Mouse (Mus musculus) midbrain, embryonic 12.5 days (tissue): ENCODE data around the gene Pacsin3. TPM values are rescaled to one million over a fixed set of nuclear protein-coding genes. Genes with fewer than 3 reads are reported as not detected.

Experiments used
- ATAC-seq: fragments of 200-750 bp; cut with Nextera tagmentation; 2 replicates; pipeline ENCODE4 v1.8.0; 2017; ENCODE audit warnings: low read depth, moderate TSS enrichment, moderate library complexity; ENCODE audit not compliant: low FRiP score
- H3K27ac ChIP-seq: fragments of 300-500 bp; sonication (generic); replicated peaks from 2 replicates; pipeline ENCODE4 v1.5.1; 2016; ENCODE audit warnings: mild to moderate bottlenecking
- H3K27me3 ChIP-seq: fragments of 300-500 bp; sonication (generic); 2 replicates; pipeline ENCODE4 v1.6.1; 2016; ENCODE audit warnings: mild to moderate bottlenecking
- H3K36me3 ChIP-seq: fragments of 300-500 bp; sonication (generic); 2 replicates; pipeline ENCODE4 v1.6.1; 2016
- H3K4me1 ChIP-seq: fragments of 300-500 bp; sonication (generic); 2 replicates; pipeline ENCODE4 v1.6.1; 2016
- H3K4me2 ChIP-seq: fragments of 300-500 bp; sonication (generic); replicated peaks from 2 replicates; pipeline ENCODE4 v1.6.1; 2016; ENCODE audit warnings: mild to moderate bottlenecking, moderate library complexity
- H3K4me3 ChIP-seq: fragments of 300-500 bp; sonication (generic); 2 replicates; pipeline ENCODE4 v1.5.1; 2016; ENCODE audit warnings: mild to moderate bottlenecking
- H3K9ac ChIP-seq: fragments of 300-500 bp; sonication (generic); replicated peaks from 2 replicates; pipeline ENCODE4 v1.6.1; 2016; ENCODE audit warnings: mild to moderate bottlenecking, moderate library complexity
- H3K9me3 ChIP-seq: fragments of 300-500 bp; sonication (generic); 2 replicates; pipeline ENCODE4 v1.6.1; 2016; ENCODE audit warnings: mild to moderate bottlenecking
- WGBS: fragments of 180-500 bp; shearing (Covaris S2); methylation state at CpG from one replicate; pipeline ENCODE4 v1.1.7; 2016; 5-methylcytosine and 5-hydroxymethylcytosine counted together
- polyA plus RNA-seq: library from polyadenylated mRNA; unstranded; fragments of >200 nt; fragmentation: Nextera tagmentation; extraction: Ambion mirVana; gene quantifications from 2 replicates; pipeline ENCODE4 v1.2.1, GENCODE M21; 2016

Gene Pacsin3
- polyA plus RNA-seq, 1 experiment from 2014 or later, result 31.0 TPM

DNA sequence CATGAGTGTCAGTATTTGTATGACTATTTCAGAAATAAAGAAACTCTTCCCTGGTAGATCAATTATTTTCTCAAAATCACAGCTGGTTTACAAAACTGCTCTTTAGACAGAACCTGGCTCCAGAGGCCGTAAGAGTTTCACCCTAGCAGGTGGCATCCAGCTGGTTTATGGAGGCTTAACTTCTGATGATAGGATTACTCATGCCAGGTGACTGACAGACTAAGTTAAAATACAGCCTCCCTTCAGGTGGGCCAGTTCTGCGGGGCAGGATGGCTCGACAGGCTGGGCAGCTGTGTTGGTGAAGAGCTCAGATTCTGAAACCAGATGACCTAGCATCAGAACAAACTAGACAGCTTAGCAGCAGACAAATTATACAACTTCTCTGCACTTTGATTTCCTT, 53.8 kb downstream of the Pacsin3 start:
- Histone ChIP-seq H3K36me3 (no peaks in the 10 kb centered on the region), H3K4me3 (no peak overlapping the region), H3K27me3 (no peaks in the 10 kb centered on the region), H3K27ac (no peak overlapping the region), H3K9me3 (no peaks in the 10 kb centered on the region), H3K4me2 (no peak overlapping the region), H3K4me1 (peaks cover 16% of the 10 kb centered on the region), H3K9ac (no peak overlapping the region)
- 64% methylated on average over 3 of the region's 3 CpGs for WGBS
- ATAC-seq, result no peak

DNA sequence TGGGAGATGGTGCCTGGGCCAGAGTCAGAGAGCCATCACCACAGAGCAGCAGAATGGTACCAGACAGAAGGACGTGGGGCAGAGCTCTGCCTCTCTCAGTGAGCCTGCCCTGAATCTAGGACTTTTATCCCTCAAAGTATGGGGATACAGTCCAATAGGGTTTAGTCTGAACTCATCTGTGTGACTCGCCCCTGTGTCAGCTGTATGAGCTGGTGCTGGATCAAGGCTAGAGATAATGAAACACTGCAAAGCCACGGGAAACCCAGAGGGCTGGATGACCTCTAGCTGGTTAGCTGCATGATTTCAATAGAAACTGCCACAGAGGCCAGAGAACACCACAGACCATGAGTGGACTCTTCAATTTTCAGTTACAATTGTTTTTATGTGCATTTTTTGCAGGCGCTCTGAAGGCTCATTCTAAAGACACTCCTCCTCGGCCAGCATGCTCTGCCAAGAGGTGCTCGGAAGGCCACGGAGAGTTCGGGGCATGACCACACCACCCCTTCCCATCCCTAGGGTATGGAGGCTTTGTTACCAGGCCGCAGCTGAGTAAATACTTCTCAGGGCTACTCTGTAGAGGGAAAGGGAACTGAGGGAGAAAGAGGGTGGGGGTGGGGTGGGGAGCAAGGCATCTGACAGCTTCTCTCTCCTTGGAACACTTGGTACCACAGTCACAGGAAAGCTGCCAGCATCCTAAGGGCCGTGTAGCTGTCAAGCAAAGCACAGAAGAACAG, 57.0 kb downstream of the Pacsin3 start:
- ATAC-seq, result 0 out of 2 replicates have a peak, but pooled peaks have one; percentile 62
- no peaks in the 10 kb centered on the region for H3K27me3 ChIP-seq
- H3K9me3 ChIP-seq, result no peaks in the 10 kb centered on the region
- H3K4me2 ChIP-seq, result no peak overlapping the region
- H3K4me1 ChIP-seq, result peaks cover 11% of the 10 kb centered on the region
- H3K36me3 ChIP-seq, result no peaks in the 10 kb centered on the region
- H3K4me3 ChIP-seq, result no peak overlapping the region
- no peak overlapping the region for H3K9ac ChIP-seq
- WGBS, result 17% methylated on average over 10 of the region's 10 CpGs
- H3K27ac ChIP-seq, result peak overlapping the region; percentile 67

DNA sequence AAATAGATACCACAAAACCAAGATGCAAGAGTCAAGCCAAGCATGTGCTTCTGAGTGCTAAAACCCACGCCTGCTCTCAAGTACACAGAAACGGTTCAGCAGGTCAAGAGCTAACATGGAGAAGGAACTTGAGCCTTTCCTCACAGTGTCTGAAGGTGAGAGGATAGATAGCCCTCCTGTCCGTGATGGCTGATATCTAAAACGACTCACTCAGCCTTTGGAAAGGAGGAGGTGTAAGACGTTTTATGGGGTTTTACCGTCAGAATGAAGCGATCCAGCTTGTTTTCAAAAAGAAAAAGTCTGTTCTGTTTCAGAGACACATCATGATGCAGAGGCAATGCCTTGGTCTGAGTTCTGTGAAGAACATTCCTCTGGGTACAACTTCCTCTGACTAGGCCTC, 58.4 kb downstream of the Pacsin3 start:
- H3K4me1 ChIP-seq, result peaks cover 11% of the 10 kb centered on the region
- WGBS, result 94% methylated on average over 7 of the region's 7 CpGs
- ATAC-seq, result no peak
- no peaks in the 10 kb centered on the region for H3K27me3 ChIP-seq
- no peaks in the 10 kb centered on the region for H3K9me3 ChIP-seq
- no peak overlapping the region for H3K4me3 ChIP-seq
- no peaks in the 10 kb centered on the region for H3K36me3 ChIP-seq
- H3K4me2 ChIP-seq, result no peak overlapping the region
- no peak overlapping the region for H3K27ac ChIP-seq
- H3K9ac ChIP-seq, result no peak overlapping the region

Other genes with a start within 250 kb of the Pacsin3 start
- gene Rapsn, start 220.3 kb upstream of the Pacsin3 start, polyA plus RNA-seq, result 0.94 and 1.4 TPM in 2 replicates
- 283 and 291 TPM in 2 replicates for gene Psmc3, start 201.9 kb upstream of the Pacsin3 start, polyA plus RNA-seq
- 29.4 and 30.8 TPM in 2 replicates for gene Slc39a13, start 185.5 kb upstream of the Pacsin3 start, polyA plus RNA-seq
- gene Spi1, start 173.6 kb upstream of the Pacsin3 start, polyA plus RNA-seq, result 3.3 and 4.8 TPM in 2 replicates
- gene Mybpc3, start 137.8 kb upstream of the Pacsin3 start, polyA plus RNA-seq, result 0.16 and 0.32 TPM in 2 replicates
- gene Madd, start 72.1 kb upstream of the Pacsin3 start, polyA plus RNA-seq, result 42.5 and 45.9 TPM in 2 replicates
- 1.0 and 1.9 TPM in 2 replicates for gene Nr1h3, start 53.1 kb upstream of the Pacsin3 start, polyA plus RNA-seq
- gene Acp2, start 53.1 kb upstream of the Pacsin3 start, polyA plus RNA-seq, result 37.7 and 38.4 TPM in 2 replicates
- 9.0 and 10.4 TPM in 2 replicates for gene Ddb2, start 19.0 kb upstream of the Pacsin3 start, polyA plus RNA-seq
- 88.6 and 92.2 TPM in 2 replicates for gene Arfgap2, start 9.0 kb downstream of the Pacsin3 start, polyA plus RNA-seq
- gene 1110051M20Rik, start 188.8 kb downstream of the Pacsin3 start, polyA plus RNA-seq, result 113 and 117 TPM in 2 replicates
- 8.5 and 9.8 TPM in 2 replicates for gene Lrp4, start 201.6 kb downstream of the Pacsin3 start, polyA plus RNA-seq